Mouse (Mus musculus): Measurements from ENCODE around the gene St6galnac3. TPM values are rescaled to one million over a fixed set of nuclear protein-coding genes. Genes with fewer than 3 reads are reported as not detected.
A peak's percentile ranks its signal among the peaks of the same experiment; 100 is the strongest.

Gene St6galnac3
- polyA plus RNA-seq, 1 experiment from 2014 or later = 34.1 TPM

GRCm38 (mm10) chr3:153675832-153676231 lies 49.1 kb downstream of the St6galnac3 start:
- WGBS = 38% methylated on average over 7 of the region's 7 CpGs
- no peaks in the 10 kb centered on the region for H3K4me1 ChIP-seq (ENCODE audit: insufficient read depth)
- no peak overlapping the region for H3K9ac ChIP-seq
- H3K4me3 ChIP-seq (ENCODE audit: low read depth, low read length) = no peak overlapping the region
- no peak overlapping the region for H3K4me2 ChIP-seq
- 0 out of 2 replicates have a peak, but pooled peaks cover 5% of the 10 kb centered on the region for H3K36me3 ChIP-seq (ENCODE audit: insufficient read depth)
- ATAC-seq (ENCODE audit: insufficient read depth) = no peak
- H3K27me3 ChIP-seq (ENCODE audit: insufficient read depth, low read length) = no peaks in the 10 kb centered on the region
- no peaks in the 10 kb centered on the region for H3K9me3 ChIP-seq (ENCODE audit: low read depth, low read length)
- TF ChIP-seq CTCF (IDR thresholded peaks at IDR 0.05; ENCODE audit: low read depth) = no peak
- no peak overlapping the region for H3K27ac ChIP-seq (ENCODE audit: low read depth)
- DNase-seq = no peak

DNA sequence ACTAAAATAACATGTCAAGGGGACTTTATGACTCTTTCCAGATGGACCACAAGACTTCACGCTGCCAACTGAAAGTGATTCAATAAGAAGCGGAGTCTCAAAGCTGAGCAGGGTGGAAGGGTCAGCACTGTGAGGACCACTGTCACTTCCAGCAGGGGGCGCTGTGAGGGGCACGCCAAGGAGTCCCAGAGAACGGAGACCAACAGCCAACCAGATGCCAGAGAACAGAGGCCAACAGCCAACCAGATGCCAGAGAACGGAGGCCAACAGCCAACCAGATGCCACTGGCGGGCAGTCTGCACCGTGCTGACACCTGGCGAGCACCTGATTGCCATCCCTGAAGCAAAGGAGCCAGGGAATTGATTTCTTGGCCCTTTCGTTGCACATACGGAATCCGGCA lies 49.9 kb downstream of the St6galnac3 start:
- WGBS = 45% methylated on average over 12 of the region's 12 CpGs
- peak; percentile 26; the same call in 1 of the 2 replicates for ATAC-seq (ENCODE audit: insufficient read depth)
- H3K4me1 ChIP-seq (ENCODE audit: insufficient read depth) = no peaks in the 10 kb centered on the region

DNA sequence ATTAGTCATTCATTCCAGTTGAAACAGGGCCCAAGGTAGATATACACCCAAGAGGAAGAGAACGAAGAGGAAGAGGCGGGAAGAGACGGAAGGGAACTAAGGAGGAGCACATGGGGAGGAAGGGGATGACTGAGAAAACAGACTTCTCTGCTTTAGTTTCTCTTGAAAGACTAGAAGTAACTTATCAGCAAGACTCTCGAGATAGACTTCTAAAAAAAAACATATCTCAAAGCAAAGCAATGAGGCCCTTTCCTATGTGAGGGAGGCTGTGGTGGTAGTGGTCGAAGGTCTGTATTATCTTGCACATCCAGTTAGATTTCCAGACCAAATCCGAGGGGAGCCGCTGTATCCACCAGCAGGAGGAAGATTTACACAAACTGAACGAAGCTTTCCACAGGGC lies 50.6 kb downstream of the St6galnac3 start:
- H3K4me1 ChIP-seq (ENCODE audit: insufficient read depth) = no peaks in the 10 kb centered on the region
- H3K9ac ChIP-seq = no peak overlapping the region
- no peaks in the 10 kb centered on the region for H3K27me3 ChIP-seq (ENCODE audit: insufficient read depth, low read length)
- no peak overlapping the region for H3K27ac ChIP-seq (ENCODE audit: low read depth)
- WGBS = 78% methylated on average over 8 of the region's 8 CpGs
- no peaks in the 10 kb centered on the region for H3K9me3 ChIP-seq (ENCODE audit: low read depth, low read length)
- H3K4me2 ChIP-seq = no peak overlapping the region
- TF ChIP-seq CTCF (IDR thresholded peaks at IDR 0.05; ENCODE audit: low read depth) = no peak
- ATAC-seq (ENCODE audit: insufficient read depth) = no peak
- no peak for DNase-seq
- 0 out of 2 replicates have a peak, but pooled peaks cover 5% of the 10 kb centered on the region for H3K36me3 ChIP-seq (ENCODE audit: insufficient read depth)
- H3K4me3 ChIP-seq (ENCODE audit: low read depth, low read length) = no peak overlapping the region

More for the DNA sequence above, 49.9 kb downstream of the St6galnac3 start:
- no peak overlapping the region for H3K9ac ChIP-seq
- no peak overlapping the region for H3K27ac ChIP-seq (ENCODE audit: low read depth)
- no peak overlapping the region for H3K4me2 ChIP-seq
- no peak overlapping the region for H3K4me3 ChIP-seq (ENCODE audit: low read depth, low read length)
- 0 out of 2 replicates have a peak, but pooled peaks cover 5% of the 10 kb centered on the region for H3K36me3 ChIP-seq (ENCODE audit: insufficient read depth)
- peak; percentile 44 for DNase-seq
- TF ChIP-seq CTCF (IDR thresholded peaks at IDR 0.05; ENCODE audit: low read depth) = peak; percentile 66
- H3K27me3 ChIP-seq (ENCODE audit: insufficient read depth, low read length) = no peaks in the 10 kb centered on the region
- no peaks in the 10 kb centered on the region for H3K9me3 ChIP-seq (ENCODE audit: low read depth, low read length)

DNA sequence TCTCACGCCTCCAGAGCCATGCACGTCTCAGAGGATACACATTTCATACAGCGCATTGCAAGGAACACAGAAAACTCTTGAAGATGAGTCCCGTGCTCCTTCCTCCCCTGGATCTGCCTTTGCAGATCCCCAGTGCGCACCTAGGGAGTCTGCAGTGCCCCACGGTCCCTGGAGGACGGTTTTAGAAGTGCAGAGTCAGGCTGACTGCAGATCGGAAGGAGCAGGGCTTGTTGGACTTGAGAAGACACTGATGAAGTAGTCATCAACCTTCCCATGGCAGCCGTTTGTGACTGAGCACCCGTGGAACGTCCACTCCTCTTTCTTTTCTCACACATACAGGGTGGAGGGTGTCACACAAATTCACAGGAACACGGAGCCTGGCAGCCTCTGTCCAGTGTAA lies 51.5 kb downstream of the St6galnac3 start:
- Histone ChIP-seq H3K4me2 (no peak overlapping the region), H3K4me3 (ENCODE audit: low read depth, low read length) (no peak overlapping the region), H3K27ac (ENCODE audit: low read depth) (no peak overlapping the region), H3K36me3 (ENCODE audit: insufficient read depth) (0 out of 2 replicates have a peak, but pooled peaks cover 4% of the 10 kb centered on the region), H3K9ac (no peak overlapping the region), H3K4me1 (ENCODE audit: insufficient read depth) (peaks cover 5% of the 10 kb centered on the region; the same call in 1 of the 2 replicates), H3K27me3 (ENCODE audit: insufficient read depth, low read length) (no peaks in the 10 kb centered on the region), H3K9me3 (ENCODE audit: low read depth, low read length) (no peaks in the 10 kb centered on the region)
- DNase-seq (no peak), ATAC-seq (ENCODE audit: insufficient read depth) (no peak)
- no peak for TF ChIP-seq CTCF (IDR thresholded peaks at IDR 0.05; ENCODE audit: low read depth)
- 76% methylated on average over 12 of the region's 12 CpGs for WGBS

GRCm38 (mm10) chr3:153670953-153671674 lies 53.9 kb downstream of the St6galnac3 start:
- Histone ChIP-seq H3K4me3 (ENCODE audit: low read depth, low read length) (no peak overlapping the region), H3K9me3 (ENCODE audit: low read depth, low read length) (no peaks in the 10 kb centered on the region), H3K27ac (ENCODE audit: low read depth) (no peak overlapping the region), H3K4me1 (ENCODE audit: insufficient read depth) (peaks cover 5% of the 10 kb centered on the region; the same call in 1 of the 2 replicates), H3K27me3 (ENCODE audit: insufficient read depth, low read length) (no peaks in the 10 kb centered on the region), H3K4me2 (no peak overlapping the region), H3K36me3 (ENCODE audit: insufficient read depth) (no peaks in the 10 kb centered on the region), H3K9ac (no peak overlapping the region)
- TF ChIP-seq CTCF (IDR thresholded peaks at IDR 0.05; ENCODE audit: low read depth) = no peak
- DNase-seq = no peak
- WGBS = 84% methylated on average over 10 of the region's 10 CpGs
- ATAC-seq (ENCODE audit: insufficient read depth) = no peak

DNA sequence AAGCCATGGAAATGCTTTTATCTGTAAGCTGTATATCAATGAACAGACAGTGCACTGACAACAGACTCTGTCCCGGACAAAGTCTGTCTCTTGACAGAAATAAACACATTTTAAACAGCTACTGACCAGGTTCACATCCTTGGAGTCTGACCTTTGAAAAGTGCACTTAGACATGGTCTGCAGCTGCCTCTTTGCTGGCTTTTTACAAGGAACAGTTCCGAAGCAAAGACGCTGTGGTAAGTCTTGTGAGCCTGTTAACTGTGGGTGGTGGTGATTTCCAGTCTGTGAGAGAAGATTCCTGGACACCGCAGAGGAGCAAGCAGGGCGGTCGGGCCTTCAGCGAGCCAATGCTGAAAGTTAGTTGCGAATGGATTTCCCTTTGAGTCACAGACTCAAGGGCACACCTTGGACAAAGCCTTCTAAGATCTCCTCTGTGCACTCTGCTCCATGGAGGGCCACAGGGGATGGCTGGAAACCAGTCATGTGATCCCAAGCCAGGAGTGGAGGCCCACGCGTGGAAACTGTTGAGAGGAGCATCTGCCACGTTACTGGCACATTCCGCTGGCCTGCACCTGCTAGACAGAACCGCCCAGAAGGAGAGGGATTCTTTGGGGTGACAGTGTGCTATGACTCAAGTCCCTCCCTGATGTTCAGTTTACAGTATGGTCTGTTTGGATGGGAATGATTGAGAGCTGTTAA lies 55.1 kb downstream of the St6galnac3 start:
- Histone ChIP-seq H3K4me3 (ENCODE audit: low read depth, low read length) (no peak overlapping the region), H3K4me2 (no peak overlapping the region), H3K4me1 (ENCODE audit: insufficient read depth) (peaks cover 5% of the 10 kb centered on the region; the same call in 1 of the 2 replicates), H3K27me3 (ENCODE audit: insufficient read depth, low read length) (no peaks in the 10 kb centered on the region), H3K9ac (no peak overlapping the region), H3K27ac (ENCODE audit: low read depth) (no peak overlapping the region), H3K36me3 (ENCODE audit: insufficient read depth) (no peaks in the 10 kb centered on the region), H3K9me3 (ENCODE audit: low read depth, low read length) (no peaks in the 10 kb centered on the region)
- WGBS = 85% methylated on average over 13 of the region's 13 CpGs
- ATAC-seq (ENCODE audit: insufficient read depth) (no peak), DNase-seq (no peak)
- TF ChIP-seq CTCF (IDR thresholded peaks at IDR 0.05; ENCODE audit: low read depth) = no peak

DNA sequence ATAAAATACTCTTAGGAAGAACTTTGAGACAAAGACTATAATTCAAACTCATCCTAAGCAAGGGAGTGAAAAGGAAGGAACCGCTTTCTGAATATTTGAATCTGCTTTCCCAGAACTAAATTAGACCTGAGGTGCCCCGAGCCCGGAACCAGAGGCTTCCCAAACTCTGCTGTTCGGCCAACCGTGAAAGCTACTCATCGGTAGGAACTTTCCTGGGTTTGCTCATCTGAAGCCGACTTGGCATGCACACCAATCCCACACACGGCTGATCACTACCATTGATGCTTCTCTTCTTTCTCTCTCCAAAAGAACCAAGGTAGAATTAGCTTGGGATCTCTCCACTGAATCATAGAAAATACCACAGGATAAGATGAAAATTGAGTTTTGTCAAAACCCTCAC lies 55.6 kb downstream of the St6galnac3 start:
- DNase-seq = no peak
- H3K27ac ChIP-seq (ENCODE audit: low read depth) = no peak overlapping the region
- H3K4me3 ChIP-seq (ENCODE audit: low read depth, low read length) = no peak overlapping the region
- no peaks in the 10 kb centered on the region for H3K27me3 ChIP-seq (ENCODE audit: insufficient read depth, low read length)
- no peak overlapping the region for H3K4me2 ChIP-seq
- H3K9ac ChIP-seq = no peak overlapping the region
- H3K36me3 ChIP-seq (ENCODE audit: insufficient read depth) = no peaks in the 10 kb centered on the region
- no peak for ATAC-seq (ENCODE audit: insufficient read depth)
- H3K9me3 ChIP-seq (ENCODE audit: low read depth, low read length) = no peaks in the 10 kb centered on the region
- no peak for TF ChIP-seq CTCF (IDR thresholded peaks at IDR 0.05; ENCODE audit: low read depth)
- 86% methylated on average over 8 of the region's 8 CpGs for WGBS
- H3K4me1 ChIP-seq (ENCODE audit: insufficient read depth) = peaks cover 5% of the 10 kb centered on the region; the same call in 1 of the 2 replicates
